Mouse (Mus musculus) brain, embryonic 14.5 days (tissue): Measurements from ENCODE around the gene Ttpal.

Experiments used
- CTCF ChIP-seq: fragments of 200-500 bp; IDR thresholded peaks from 2 replicates; pipeline ENCODE4 v1.5.1; 2012; ENCODE audit warnings: inconsistent platforms, mild to moderate bottlenecking, moderate library complexity, borderline replicate concordance; ENCODE audit not compliant: insufficient read depth, insufficient read length; ENCODE audit errors: extremely low read depth
- POLR2A ChIP-seq: fragments of 200-500 bp; IDR thresholded peaks from 2 replicates; pipeline ENCODE4 v1.6.1; 2012; ENCODE audit warnings: mild to moderate bottlenecking, inconsistent platforms, borderline replicate concordance; ENCODE audit not compliant: poor library complexity, insufficient read depth, insufficient read length, severe bottlenecking; ENCODE audit errors: extremely low read depth

- no peak for TF ChIP-seq CTCF
- no peak for TF ChIP-seq POLR2A
These were observed 11.9 kb downstream of the Ttpal start for GRCm38 (mm10) chr2:163613990-163614389.
